Mouse (Mus musculus): ENCODE measurements at regions not wholly inside any gene's neighbourhood (a gene's known extent, or its start where the extent isn't known, plus 50 kb on each side); places are given as distances from the start of the nearest gene placed in this dataset.

- no peak for DNase-seq (ENCODE audit: low spot score in 2 of 2)
Measured at GRCm38 (mm10) chr13:47576516-47576915, 454.1 kb downstream of the Rnf144b start.

- no peak for DNase-seq (ENCODE audit: low spot score in 2 of 2)
Measured at GRCm38 (mm10) chr13:47580144-47580543, 457.7 kb downstream of the Rnf144b start.

- no peak for DNase-seq (ENCODE audit: low spot score in 2 of 2)
Measured at GRCm38 (mm10) chr13:47585158-47585557, 462.7 kb downstream of the Rnf144b start.

- DNase-seq (ENCODE audit: low spot score in 2 of 2): no peak
Measured at GRCm38 (mm10) chr13:47602646-47603045, 480.2 kb downstream of the Rnf144b start.

- DNase-seq (ENCODE audit: low spot score in 2 of 2): no peak
Measured at GRCm38 (mm10) chr13:47611439-47611838, 489.0 kb downstream of the Rnf144b start.

GRCm38 (mm10) chr13:47636511-47637103, 514.2 kb downstream of the Rnf144b start:
- no peak for DNase-seq (ENCODE audit: low spot score in 2 of 2)

GRCm38 (mm10) chr13:47642341-47642740, 519.9 kb downstream of the Rnf144b start:
- no peak for DNase-seq (ENCODE audit: low spot score in 2 of 2)

GRCm38 (mm10) chr13:47645081-47645480, 522.6 kb downstream of the Rnf144b start:
- no peak for DNase-seq (ENCODE audit: low spot score in 2 of 2)

GRCm38 (mm10) chr13:47647693-47648092, 525.2 kb downstream of the Rnf144b start:
- peak; percentile 32 to 54 for DNase-seq (ENCODE audit: low spot score in 2 of 2)

GRCm38 (mm10) chr13:47650093-47650492, 527.6 kb downstream of the Rnf144b start:
- DNase-seq (ENCODE audit: low spot score in 2 of 2): no peak

GRCm38 (mm10) chr13:47666470-47666869, 544.0 kb downstream of the Rnf144b start:
- DNase-seq (ENCODE audit: low spot score in 2 of 2): no peak

- DNase-seq (ENCODE audit: low spot score in 2 of 2): peak; percentile 91
Measured at GRCm38 (mm10) chr13:47666956-47667701, 544.7 kb downstream of the Rnf144b start.

GRCm38 (mm10) chr13:47688131-47688530, 565.7 kb downstream of the Rnf144b start:
- DNase-seq (ENCODE audit: low spot score in 2 of 2): no peak

GRCm38 (mm10) chr13:47693815-47694214, 567.2 kb upstream of the Id4 start:
- DNase-seq (ENCODE audit: low spot score in 2 of 2): no peak

GRCm38 (mm10) chr13:47695877-47696276, 565.2 kb upstream of the Id4 start:
- DNase-seq (ENCODE audit: low spot score in 2 of 2): no peak

- peak in 1 of 2 experiments; percentile 9 for DNase-seq (ENCODE audit: low spot score in 2 of 2)
Measured at GRCm38 (mm10) chr13:47700556-47700955, 560.5 kb upstream of the Id4 start.

GRCm38 (mm10) chr13:47707961-47708609, 552.9 kb upstream of the Id4 start:
- peak; percentile 36 to 41 for DNase-seq (ENCODE audit: low spot score in 2 of 2)

GRCm38 (mm10) chr13:47709323-47709722, 551.7 kb upstream of the Id4 start:
- no peak for DNase-seq (ENCODE audit: low spot score in 2 of 2)

- DNase-seq (ENCODE audit: low spot score in 2 of 2): no peak
Measured at GRCm38 (mm10) chr13:47712507-47712906, 548.5 kb upstream of the Id4 start.

GRCm38 (mm10) chr13:47716265-47716664, 544.8 kb upstream of the Id4 start:
- no peak for DNase-seq (ENCODE audit: low spot score in 2 of 2)

- no peak for DNase-seq (ENCODE audit: low spot score in 2 of 2)
Measured at GRCm38 (mm10) chr13:47720645-47721044, 540.4 kb upstream of the Id4 start.

- DNase-seq (ENCODE audit: low spot score in 2 of 2): no peak
Measured at GRCm38 (mm10) chr13:47734415-47734814, 526.6 kb upstream of the Id4 start.

Measured in right cerebral cortex, adult 2 months (tissue).